Mouse (Mus musculus): Measurements from ENCODE around the gene Exoc7.

Exoc7 gene

DNA sequence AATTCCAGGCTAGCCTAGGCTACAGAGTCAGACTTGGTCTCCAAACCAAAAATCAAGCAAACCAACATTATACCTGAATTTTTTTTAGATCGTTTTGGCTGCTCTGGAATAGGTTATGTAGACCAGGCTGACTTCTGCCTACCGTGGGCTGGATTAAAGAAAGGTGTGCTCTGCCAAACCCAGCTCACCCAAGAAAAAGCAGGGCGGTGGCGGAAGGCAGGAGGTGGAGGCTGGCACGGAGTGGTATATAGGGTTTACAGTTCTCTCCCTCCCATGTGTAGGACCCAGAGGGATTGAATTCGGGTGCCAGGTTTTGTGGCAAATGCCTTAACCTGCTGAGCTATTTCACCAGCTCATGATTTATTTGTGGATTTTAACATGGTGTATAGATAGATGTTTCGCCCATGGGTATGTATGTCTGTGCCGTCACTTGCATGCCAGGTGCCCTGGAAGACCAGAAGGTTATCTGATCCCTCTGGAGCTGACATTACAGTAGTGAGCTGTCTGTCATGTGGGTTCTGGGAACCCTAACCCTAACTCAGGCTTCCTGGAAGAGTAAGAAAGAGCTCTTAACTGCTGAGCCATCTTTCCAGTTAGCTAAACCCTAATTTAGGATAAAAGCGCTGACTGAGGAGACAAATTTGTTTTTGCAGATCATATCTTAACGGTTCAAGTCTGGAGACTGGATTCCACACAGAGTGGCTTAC, at the start of gene Exoc7:
Gene Exoc7, minus strand, starts transcription at position 215 of the 707 bp plus-strand sequence.
- no peak for DNase-seq

DNA sequence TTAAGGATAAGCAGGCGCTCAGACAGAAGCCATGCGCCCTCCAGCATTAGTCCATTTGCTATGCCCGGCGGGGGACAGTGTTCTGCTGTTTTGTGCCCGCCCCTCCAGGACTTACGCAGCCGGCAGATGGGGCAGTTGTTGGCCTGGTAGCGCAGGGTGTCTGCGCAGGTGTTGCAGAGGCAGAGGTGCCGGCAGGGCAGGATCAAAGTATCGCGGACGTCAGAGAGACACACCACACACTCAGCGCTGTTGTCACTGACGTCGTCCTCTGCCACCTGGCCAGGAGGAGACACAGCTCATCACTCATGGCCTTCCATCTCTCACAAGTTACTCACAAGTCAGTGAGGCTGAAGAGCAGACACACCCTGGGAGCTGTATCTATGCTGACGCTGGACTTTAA, 47.5 kb upstream of the Exoc7 start:
- DNase-seq: no peak

DNA sequence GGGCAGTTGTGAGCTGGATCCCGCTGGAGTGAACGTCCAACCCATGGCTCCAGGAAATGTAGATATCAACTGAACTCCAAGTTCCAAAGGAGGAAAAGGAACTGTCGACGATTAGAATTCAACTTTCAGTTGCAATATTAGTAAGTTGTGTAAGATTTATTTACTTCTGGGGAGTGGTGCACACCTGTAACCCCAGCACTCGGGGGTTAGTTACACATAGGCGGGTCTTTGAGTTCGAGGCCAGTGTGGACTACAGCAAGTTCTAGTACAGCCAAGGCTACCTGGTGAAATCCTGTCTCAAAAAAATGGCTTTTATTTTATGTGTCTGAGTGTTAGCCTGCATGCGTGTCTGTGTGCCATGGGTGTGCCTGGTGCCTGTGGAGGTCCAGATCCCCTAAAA, 46.5 kb upstream of the Exoc7 start:
- DNase-seq: no peak

DNA sequence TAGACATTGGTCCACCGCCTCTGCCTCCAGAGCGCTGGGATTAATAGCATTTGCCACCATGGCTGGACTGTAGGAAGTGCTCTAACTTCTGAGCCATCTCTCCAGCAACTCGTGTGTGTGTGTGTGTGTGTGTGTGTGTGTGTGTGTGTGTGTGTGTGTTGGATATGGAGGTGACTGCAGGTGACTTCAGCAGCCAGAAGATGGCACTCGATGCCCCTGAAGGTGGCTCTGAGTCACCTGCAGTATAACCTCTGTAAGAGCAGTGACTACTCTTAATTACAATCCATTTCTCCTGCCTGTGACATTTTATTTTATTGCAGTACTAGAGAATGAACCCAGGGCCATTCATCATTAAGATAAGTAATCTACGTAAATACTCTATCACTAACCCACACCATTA, 44.3 kb upstream of the Exoc7 start:
- no peak for DNase-seq

DNA sequence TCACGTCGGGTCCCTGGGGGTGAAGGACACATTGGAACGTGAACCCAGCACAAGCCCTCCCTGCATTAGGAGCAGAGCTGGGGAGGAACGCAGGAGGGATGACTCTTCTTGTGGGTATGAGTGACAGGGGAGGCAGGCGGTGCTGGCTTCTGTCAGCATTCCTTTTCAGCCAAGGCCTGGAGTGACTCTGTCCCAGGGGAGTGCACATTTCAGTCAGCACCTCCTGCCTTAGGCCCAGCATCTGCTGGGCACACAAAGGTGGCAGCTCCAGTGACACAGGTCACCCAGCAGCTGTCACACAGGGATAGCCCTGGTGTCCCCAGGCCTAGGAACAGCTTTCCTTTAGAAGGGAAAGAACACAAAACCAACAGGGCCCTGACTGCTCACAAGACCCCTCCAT, 40.9 kb upstream of the Exoc7 start:
- no peak for DNase-seq

DNA sequence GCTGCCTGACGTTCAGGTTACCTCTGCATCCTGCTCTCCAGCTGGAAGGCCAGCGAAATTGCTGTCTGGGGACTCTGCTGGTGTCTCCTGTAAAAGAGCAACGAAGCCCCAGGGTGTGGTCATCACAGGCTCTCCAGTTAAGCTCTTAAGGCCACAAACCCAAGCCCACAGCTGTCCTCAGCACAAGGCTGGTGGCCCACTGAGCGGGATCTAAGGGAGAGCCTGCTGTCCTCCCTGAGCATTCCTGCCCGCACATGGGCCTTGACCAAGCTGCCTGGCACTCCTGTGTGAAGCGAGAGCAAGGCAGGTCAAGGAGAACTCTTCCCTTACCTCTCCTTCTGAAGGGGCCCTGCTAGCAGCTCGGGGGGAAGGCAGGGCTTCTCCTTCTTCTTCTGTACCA, 40.0 kb upstream of the Exoc7 start:
- no peak for DNase-seq

DNA sequence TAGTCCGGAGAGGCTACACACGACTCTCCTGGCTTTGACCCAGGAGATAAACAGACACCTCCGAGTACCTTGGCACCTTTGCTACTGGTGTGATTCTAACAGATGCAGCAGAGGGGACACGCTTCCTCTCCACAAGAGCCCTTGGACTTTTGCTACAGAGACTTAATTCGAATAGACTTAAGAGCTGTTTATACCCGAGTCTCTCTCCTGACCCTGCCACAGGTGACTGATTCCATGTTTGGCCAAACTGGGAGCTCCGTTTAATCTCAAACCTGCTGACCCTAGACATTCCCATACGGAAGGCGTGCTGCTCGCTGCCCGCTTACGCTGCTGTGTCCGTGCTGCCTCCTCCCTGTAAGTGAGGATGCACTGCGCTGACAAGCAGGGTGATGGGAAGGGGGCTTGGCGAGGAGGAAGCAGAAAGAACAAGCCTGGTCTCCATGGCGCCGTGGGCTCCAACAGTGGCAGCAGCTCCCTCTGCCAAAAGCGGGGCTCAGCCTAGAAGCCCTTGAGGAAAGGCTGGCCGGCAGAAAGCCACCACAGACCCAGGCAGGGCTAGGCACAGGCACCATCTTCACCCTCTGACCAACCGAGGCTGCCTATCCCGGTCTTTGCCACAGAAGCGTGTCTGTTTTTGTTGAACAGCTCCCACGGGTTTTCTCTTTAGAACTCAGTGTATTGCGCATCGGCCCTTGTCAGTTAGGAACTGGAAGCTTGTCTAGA, 35.2 kb upstream of the Exoc7 start:
- peak; percentile 24 to 28 for DNase-seq

DNA sequence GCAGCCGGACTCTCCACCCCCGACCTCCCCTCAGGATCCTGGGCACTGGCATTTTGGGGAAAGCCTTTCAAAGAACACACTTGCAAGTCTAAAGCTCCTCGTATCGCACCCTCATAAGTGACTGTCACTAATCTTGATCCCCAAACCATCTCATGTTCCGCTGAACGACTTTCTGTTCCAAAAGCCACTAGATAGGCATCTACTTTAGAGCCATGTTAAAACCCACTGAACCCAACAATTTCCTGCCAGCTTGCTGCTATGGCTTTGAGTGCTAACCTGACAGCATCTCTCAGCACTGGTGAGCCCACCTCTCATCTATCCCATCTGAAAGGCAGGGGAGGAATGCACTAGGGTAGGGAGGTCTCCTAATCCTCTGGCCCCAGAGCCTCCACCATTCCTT, 30.5 kb upstream of the Exoc7 start:
- no peak for DNase-seq

DNA sequence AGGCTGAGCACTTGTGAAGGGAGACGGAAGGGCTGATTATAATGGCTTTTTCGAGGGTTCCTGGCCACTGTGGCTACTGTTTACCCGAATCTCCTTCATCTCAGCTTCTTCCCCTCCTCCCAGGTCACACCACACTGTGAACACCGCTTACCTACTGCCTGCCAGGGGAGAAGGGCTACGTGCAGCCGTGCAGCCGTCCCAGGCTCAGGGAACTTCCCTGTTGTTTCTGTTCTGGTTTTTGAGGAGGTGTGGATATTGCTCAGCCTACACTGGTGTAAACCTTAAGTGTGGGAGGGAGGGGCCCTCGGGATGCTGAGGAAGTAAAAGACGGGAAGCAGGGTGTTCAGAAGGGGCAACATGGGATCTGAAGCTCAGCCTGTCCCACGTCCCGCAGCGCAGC, 30.0 kb upstream of the Exoc7 start:
- no peak for DNase-seq

DNA sequence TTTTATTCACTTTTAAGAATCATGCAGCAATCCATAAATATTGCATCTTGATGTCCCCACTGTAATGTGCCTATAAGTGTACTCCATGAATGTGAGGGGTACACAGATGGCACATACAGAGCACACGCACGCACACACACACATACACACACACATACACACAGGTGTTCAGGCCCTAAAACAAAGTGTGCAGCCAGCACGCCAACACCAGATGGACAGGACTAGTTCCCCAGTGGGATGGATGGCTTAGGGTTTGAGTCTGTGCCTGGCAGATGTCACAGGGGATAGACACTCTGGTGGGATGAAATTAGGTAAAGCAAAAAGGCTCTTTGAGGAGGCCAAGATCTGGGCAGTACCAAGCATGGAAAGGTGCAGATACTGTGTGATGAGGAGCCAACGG, 29.4 kb upstream of the Exoc7 start:
- no peak for DNase-seq

DNA sequence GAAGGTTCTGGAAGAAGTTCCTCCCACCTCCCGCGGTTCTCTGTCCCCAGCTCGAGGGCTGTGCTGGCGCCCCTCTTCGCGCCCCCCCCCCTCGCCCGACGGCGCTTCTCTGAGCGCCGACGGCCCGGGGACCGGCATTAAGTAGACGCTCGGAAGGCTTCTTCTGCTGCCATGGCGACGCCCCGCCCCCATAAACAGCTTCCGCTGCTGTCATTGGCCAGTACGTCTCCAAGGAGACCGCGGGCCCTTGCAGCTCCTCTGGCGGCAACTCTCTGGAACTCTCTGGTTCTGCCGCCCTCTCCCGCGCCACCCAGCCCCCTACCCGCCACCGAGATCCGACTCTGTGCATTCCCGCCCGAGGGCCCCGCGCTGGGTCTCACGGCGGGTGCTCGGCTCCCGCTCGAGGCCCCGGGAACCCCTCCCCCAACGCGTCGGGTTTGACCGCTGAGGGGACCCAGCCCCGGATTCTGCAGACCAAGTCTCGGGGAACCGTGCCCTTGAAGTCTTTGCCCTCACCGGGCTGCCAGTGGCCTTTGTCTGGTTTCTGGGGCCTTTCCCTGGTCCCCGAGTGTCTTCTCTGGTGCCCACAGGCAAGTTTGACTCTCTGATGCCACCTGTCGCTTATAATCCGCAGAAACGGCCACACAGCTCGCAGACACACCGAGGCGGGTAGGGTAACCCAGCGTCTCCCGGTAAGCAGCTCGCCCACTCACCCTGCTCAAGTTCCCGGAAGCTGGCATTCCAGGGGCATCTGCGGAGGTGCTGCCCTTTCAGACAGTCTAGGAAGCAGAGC, 28.4 kb upstream of the Exoc7 start, which contains the start of gene Foxj1:
Gene Foxj1, minus strand, starts transcription at position 156 of the 793 bp plus-strand sequence.
- peak; percentile 95 to 98 for DNase-seq

DNA sequence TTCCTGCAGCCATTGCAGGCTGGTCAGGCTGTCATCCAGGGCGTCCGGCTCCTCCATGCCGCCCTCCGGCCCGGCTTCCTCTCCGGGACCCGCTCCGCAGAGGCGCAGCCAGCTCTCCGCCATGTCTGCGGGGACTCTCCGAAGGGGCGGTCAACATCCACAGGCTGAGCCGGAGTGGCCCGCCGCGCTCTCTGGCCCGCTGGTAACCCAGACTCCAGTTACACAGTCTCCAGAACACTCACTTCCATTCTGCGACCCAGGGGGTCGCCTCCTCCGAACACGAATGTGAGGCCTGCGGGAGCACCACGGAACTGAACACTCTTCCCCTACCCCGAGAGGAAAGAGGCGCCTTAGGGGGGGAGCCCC, 27.4 kb upstream of the Exoc7 start:
- no peak for DNase-seq

DNA sequence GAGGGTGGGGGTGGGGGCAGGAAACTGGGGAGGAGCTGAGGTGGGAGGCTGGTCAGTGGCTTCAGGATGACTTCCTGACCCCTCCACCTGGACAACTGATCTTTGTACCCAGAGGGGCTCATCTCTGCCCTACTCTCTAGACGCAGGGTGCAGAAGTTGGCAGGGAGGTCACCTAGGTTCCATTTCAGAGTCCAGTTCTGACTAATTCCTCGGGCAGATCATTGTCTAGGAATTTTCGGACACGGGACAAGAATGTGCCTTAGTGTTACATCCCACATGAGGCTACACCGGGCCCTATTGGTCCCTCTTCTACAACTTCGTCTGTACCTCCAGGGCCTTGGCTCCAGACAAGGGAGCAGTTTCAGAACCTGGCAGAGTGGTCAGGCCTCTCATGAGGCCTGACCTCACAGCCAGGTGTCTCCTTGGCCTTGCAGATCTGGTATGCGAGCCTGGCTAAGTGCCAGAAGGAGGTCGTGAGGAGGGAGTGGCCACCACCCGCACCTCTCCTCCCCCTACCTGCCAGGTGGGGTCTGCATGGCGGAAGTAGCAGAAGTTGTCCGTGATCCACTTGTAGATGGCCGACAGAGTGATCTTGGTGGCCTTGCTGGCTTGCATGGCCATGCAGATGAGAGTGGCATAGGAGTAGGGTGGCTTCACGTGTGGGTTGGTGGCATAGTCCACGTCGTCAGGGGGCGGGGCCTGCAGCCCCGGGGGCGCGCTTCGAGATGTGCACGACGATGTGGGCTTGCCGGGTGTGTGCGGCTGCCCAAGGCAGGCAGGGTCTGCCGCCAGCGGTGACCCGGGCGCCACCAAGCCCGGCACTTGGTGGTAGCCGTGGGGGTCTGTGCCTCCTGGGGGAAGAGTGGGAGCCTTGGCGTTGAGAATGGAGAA, 26.7 kb upstream of the Exoc7 start:
- DNase-seq: peak; percentile 43 to 73

DNA sequence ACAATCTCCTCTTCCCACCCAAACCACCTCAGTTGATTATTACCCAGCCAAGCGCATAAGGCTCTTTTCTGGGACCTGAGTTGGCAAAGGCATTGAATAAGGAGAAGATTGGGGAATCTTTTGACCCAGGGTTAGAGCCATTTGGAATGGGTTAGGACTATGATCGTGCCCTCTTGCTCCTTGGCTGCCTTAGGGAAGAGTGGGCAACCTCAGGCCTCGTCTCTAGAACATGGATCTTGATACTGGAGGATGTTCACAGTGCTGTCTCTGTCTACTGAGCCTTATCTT, 25.9 kb upstream of the Exoc7 start:
- DNase-seq: peak; percentile 27 to 56

DNA sequence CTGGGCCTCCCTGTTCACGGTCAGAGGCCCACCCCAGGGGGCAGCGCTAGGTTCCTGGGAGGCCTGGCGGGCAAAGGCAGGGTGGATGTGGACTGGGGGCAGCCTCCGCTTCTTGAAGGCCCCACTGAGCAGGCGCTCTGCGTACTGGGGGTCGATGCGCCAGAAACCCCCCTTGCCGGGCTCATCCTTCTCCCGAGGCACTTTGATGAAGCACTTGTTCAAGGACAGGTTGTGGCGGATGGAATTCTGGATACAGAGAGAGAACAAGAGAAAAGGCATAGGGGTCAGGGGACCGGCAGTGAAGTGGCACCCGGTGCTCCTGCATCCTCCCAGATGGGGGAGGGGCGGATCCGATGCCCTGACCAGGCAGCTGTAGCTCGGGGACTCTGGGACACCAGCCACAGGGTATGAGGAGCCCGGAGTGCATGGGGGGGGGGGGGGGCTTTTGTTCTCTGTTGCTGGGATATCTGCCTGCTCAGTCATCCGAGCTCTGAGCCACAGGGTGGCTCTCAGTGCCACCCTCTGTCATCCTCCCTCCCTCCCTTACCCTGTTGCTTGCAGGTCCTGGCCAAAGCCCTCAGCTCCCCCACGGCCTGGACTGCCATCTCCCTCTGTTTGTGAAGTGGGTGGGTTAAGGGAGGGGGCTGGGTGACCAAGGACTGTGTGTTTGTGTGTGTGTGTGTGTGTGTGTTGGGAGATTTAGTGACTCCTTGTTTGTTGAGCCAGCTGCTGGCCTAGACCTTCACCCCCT, 25.4 kb upstream of the Exoc7 start:
- DNase-seq: no peak

DNA sequence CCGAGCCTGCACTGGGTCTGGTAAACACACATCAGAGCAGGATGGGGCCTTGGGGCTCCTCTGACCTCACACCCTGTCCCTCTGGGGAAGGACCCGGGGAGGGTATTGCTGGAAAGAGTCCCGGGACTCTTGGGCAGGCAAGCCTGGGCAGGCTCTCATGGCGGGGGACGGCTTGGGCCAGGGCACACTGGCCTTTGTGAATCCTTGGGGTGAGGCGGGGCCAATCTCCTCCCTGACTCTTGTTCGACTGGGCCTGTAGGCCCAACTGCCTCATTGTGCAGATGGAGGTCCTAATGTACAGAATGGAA, 23.1 kb upstream of the Exoc7 start:
- DNase-seq: no peak

DNA sequence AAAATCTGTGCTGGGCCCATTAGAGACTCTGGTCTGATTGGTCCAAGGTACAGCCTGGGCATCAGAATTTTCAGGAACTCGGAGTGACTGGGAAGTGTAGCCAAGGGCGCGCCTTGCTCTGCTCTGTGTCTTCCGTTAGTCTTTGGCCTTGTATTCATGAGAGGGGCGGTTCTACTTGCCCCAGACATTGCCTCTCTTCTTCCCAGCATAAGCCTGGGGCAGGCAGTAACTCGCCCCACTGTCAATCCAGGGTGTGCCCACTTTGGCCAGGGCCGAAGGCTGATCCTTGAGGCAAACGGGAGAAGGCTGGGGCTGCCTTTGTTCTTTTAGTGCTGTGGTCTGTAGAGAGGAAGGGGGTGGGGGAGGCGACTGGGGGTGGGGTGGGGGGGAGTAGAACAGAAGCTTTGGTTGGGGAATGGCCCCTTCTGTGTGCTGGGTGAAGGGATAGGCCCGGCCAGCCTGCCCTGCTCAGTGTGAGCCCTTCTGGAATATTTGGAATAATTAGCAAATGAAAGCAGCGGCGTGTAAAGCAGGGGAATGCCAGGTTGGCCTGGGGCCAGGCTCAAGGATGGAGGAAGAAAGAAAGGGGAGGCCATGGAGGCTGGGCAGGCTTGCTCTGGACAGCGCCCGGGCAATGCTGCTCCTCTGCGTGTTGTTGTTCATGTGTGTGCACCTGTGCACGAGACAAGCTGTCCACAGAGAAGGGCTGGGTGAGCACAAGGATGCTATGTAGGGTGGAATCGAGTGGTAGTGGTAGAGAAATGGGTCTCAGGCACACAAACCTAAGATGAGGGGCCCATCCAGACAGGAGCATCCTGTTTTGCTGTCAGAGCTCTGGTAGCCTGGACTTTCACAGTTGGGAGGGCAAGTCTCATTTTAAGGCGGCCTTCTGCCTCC, 22.5 kb upstream of the Exoc7 start:
- DNase-seq: peak; percentile 49 to 63

DNA sequence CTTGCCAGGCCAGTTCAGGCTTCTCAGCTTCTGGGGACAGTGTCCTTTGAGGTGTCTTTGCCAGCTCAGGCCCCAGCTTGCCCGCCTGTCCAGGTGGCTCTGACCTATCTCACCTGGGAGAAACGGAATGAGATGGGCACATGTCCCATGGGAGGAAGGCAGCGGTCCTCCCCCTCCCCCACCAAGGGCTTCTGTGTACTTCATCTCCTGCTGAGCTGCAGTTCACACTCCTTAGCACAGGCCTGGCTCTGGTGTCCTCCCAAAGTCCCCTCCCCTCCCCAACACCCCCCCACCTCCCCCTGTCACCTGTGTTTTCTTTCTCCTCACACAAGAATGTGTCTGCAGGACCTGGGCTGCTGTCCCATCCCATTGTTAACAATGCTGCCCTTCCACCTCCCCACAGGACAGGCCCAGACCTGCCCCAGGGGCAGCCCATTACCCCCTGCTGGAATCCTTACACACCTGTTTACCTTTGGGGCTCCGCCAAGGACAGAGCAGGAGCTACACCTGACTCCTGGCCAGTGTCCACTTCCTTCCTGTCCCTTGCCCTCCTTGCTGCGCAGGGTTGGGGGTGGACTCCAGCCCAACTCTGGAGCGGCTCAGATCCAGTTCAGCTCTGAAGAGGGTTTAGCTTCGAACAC, 20.1 kb upstream of the Exoc7 start:
- no peak for DNase-seq

DNA sequence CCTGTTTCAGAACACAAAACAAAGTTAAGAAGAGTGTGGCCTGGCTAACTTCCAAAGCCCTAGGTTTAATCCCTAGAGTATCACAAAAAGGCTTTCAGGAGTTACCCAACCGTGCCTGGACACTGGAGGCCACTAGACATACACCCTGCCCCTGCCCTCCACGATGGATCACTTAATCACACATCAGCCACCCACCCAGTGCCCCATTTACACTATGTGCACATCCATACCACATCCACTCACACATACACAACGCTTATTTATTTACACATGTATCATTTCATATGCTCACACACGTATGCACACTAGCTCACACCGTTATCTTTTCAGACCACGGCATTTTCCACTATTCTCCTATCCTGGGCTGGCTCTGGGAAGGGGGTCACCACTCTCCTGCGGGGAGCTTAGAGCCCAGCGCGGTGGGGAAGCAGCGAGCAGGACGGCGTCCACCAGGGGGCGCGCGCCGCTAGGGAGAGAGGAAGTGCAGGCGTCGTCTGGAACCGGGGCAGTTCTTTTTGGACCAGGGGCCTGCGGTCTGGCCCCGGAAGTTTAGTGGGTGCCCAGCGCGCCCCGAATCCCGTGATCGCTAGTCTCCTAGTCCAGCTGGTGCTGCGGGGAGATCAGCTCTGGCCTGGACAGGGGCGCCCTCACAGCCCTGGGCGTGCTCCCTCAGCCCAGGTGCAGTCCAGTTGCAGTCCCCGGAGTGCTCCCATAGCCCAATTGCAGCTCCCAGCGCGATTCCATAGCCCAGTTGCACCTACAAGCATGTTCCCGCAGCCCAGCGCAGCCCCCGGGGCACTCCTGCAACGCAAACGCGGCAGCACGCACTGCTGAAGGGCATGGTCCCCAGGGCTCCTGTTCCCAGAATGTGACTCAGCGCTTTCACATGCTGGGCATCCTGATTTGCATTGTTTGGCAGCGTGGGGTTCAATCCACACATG, 12.0 kb upstream of the Exoc7 start:
- peak; percentile 58 to 80 for DNase-seq

DNA sequence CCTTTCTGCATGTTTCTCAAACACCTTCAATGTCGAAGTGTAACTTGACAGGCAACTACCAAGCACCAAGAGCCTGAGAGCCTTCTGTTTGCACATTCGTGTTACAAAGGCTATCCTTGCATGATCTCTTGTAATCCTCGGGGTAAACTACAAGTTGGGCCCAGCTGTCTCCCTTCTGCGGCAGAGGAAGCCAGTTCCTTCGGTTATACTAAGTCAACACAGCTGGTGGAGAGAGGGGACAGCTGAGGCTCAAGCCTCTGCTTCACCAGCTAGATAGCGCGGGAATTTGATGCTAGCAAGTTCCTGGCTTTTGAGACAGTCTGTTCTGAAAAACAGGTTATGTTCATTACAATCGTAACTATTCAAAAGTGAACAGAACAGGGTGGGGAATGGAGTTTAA, 5.3 kb upstream of the Exoc7 start:
- no peak for DNase-seq
